Mouse (Mus musculus) forebrain, embryonic 12.5 days (tissue): ENCODE results near the gene Taf1b. TPM values are rescaled to one million over a fixed set of nuclear protein-coding genes. Genes with fewer than 3 reads are reported as not detected.
"Not testable (repeated sequence)": the region's sequence is repeated elsewhere in the genome, so short reads cannot be mapped to it uniquely, and the experiment has no call there.

Source experiments
- ATAC-seq: fragments of 200-750 bp; cut with Nextera tagmentation; 2 replicates; pipeline ENCODE4 v1.8.0; 2017; ENCODE audit warnings: moderate TSS enrichment; ENCODE audit not compliant: low FRiP score
- H3K27ac ChIP-seq: fragments of 300-500 bp; sonication (generic); 2 replicates; pipeline ENCODE4 v1.5.1; 2016; ENCODE audit warnings: mild to moderate bottlenecking
- H3K27me3 ChIP-seq: fragments of 300-500 bp; sonication (generic); 2 replicates; pipeline ENCODE4 v1.6.1; 2016; ENCODE audit warnings: mild to moderate bottlenecking
- H3K36me3 ChIP-seq: fragments of 300-500 bp; sonication (generic); replicated peaks from 2 replicates; pipeline ENCODE4 v1.6.1; 2016; ENCODE audit warnings: mild to moderate bottlenecking
- H3K4me1 ChIP-seq: fragments of 300-500 bp; sonication (generic); 2 replicates; pipeline ENCODE4 v1.6.1; 2016
- H3K4me2 ChIP-seq: fragments of 300-500 bp; sonication (generic); 2 replicates; pipeline ENCODE4 v1.6.1; 2016; ENCODE audit warnings: mild to moderate bottlenecking, moderate library complexity
- H3K4me3 ChIP-seq: fragments of 300-500 bp; sonication (generic); replicated peaks from 2 replicates; pipeline ENCODE4 v1.5.1; 2016; ENCODE audit warnings: mild to moderate bottlenecking
- H3K9ac ChIP-seq: fragments of 300-500 bp; sonication (generic); 2 replicates; pipeline ENCODE4 v1.6.1; 2016; ENCODE audit warnings: mild to moderate bottlenecking
- H3K9me3 ChIP-seq: fragments of 300-500 bp; sonication (generic); 2 replicates; pipeline ENCODE4 v1.6.1; 2016
- WGBS: fragments of 180-500 bp; shearing (Covaris S2); methylation state at CpG from one replicate; pipeline ENCODE4 v1.1.7; 2016; 5-methylcytosine and 5-hydroxymethylcytosine counted together
- polyA plus RNA-seq: library from polyadenylated mRNA; unstranded; fragments of >200 nt; fragmentation: Nextera tagmentation; extraction: Ambion mirVana; gene quantifications from 2 replicates; pipeline ENCODE4 v1.2.1, GENCODE M21; 2016

Taf1b gene
- polyA plus RNA-seq, 1 experiment from 2014 or later, result 34.5 TPM

GRCm38 (mm10) chr12:24498841-24499485 lies 804 bp downstream of the Taf1b start:
- not testable (repeated sequence) for H3K4me1 ChIP-seq, H3K9me3 ChIP-seq, H3K27ac ChIP-seq, H3K27me3 ChIP-seq, H3K36me3 ChIP-seq
- H3K4me2 ChIP-seq, result peak overlapping the region; percentile 55
- ATAC-seq, result peak; percentile 54; the same call in 1 of the 2 replicates
- peak overlapping the region; percentile 67 for H3K4me3 ChIP-seq
- 4% methylated on average over 9 of the region's 9 CpGs for WGBS
- H3K9ac ChIP-seq, result peak overlapping the region; percentile 63

GRCm38 (mm10) chr12:24517118-24517517 lies 19.0 kb downstream of the Taf1b start:
- H3K36me3 ChIP-seq, result peaks cover 65% of the 10 kb centered on the region
- H3K9me3 ChIP-seq, result no peaks in the 10 kb centered on the region
- H3K4me3 ChIP-seq, result no peak overlapping the region
- H3K4me2 ChIP-seq, result no peak overlapping the region
- ATAC-seq, result no peak
- WGBS, result 95% methylated on average over 8 of the region's 8 CpGs
- H3K4me1 ChIP-seq, result no peaks in the 10 kb centered on the region
- no peak overlapping the region for H3K27ac ChIP-seq
- H3K27me3 ChIP-seq, result no peaks in the 10 kb centered on the region
- no peak overlapping the region for H3K9ac ChIP-seq

GRCm38 (mm10) chr12:24521076-24521475 lies 22.9 kb downstream of the Taf1b start:
- Histone ChIP-seq H3K36me3 (peaks cover 38% of the 10 kb centered on the region), H3K4me3 (no peak overlapping the region), H3K27me3 (no peaks in the 10 kb centered on the region), H3K9me3 (no peaks in the 10 kb centered on the region), H3K9ac (no peak overlapping the region), H3K4me1 (no peaks in the 10 kb centered on the region), H3K4me2 (no peak overlapping the region), H3K27ac (no peak overlapping the region)
- no peak for ATAC-seq
- 79% methylated on average over 3 of the region's 3 CpGs for WGBS

GRCm38 (mm10) chr12:24525065-24525464 lies 26.9 kb downstream of the Taf1b start:
- not testable (repeated sequence) for H3K4me3 ChIP-seq, ATAC-seq, H3K36me3 ChIP-seq, H3K4me2 ChIP-seq, H3K9ac ChIP-seq, H3K27ac ChIP-seq, H3K27me3 ChIP-seq, H3K9me3 ChIP-seq, H3K4me1 ChIP-seq
- WGBS, result 93% methylated on average over 7 of the region's 7 CpGs

GRCm38 (mm10) chr12:24536390-24536789 lies 38.2 kb downstream of the Taf1b start:
- no peak for ATAC-seq
- Histone ChIP-seq H3K27me3 (no peaks in the 10 kb centered on the region), H3K4me3 (no peak overlapping the region), H3K9me3 (no peaks in the 10 kb centered on the region), H3K27ac (no peak overlapping the region), H3K9ac (no peak overlapping the region), H3K4me1 (peaks cover 19% of the 10 kb centered on the region), H3K36me3 (no peaks in the 10 kb centered on the region), H3K4me2 (no peak overlapping the region)
- 46% methylated on average over 5 of the region's 5 CpGs for WGBS

- peak overlapping the region; percentile 61; the same call in 1 of the 2 replicates for H3K27ac ChIP-seq
- H3K27me3 ChIP-seq, result no peaks in the 10 kb centered on the region
- no peak overlapping the region for H3K4me3 ChIP-seq
- no peaks in the 10 kb centered on the region for H3K36me3 ChIP-seq
- no peak for ATAC-seq
- no peak overlapping the region for H3K9ac ChIP-seq
- WGBS, result 32% methylated on average over 2 of the region's 2 CpGs
- no peak overlapping the region for H3K4me2 ChIP-seq
- H3K4me1 ChIP-seq, result peaks cover 19% of the 10 kb centered on the region
- H3K9me3 ChIP-seq, result no peaks in the 10 kb centered on the region
These were observed 39.0 kb downstream of the Taf1b start for GRCm38 (mm10) chr12:24537201-24537600.

GRCm38 (mm10) chr12:24537965-24538364 lies 39.8 kb downstream of the Taf1b start:
- Histone ChIP-seq H3K36me3 (no peaks in the 10 kb centered on the region), H3K9me3 (no peaks in the 10 kb centered on the region), H3K4me3 (no peak overlapping the region), H3K27ac (peak overlapping the region; percentile 20; the same call in 1 of the 2 replicates), H3K4me1 (peaks cover 19% of the 10 kb centered on the region), H3K9ac (no peak overlapping the region), H3K4me2 (no peak overlapping the region), H3K27me3 (no peaks in the 10 kb centered on the region)
- 55% methylated on average over 4 of the region's 4 CpGs for WGBS
- ATAC-seq, result no peak

GRCm38 (mm10) chr12:24541426-24542154 lies 43.4 kb downstream of the Taf1b start:
- no peak overlapping the region for H3K4me3 ChIP-seq
- H3K9me3 ChIP-seq, result no peaks in the 10 kb centered on the region
- no peak overlapping the region for H3K27ac ChIP-seq
- no peaks in the 10 kb centered on the region for H3K27me3 ChIP-seq
- 88% methylated on average over 16 of the region's 16 CpGs for WGBS
- H3K4me1 ChIP-seq, result peaks cover 12% of the 10 kb centered on the region
- ATAC-seq, result no peak
- no peak overlapping the region for H3K4me2 ChIP-seq
- no peak overlapping the region for H3K9ac ChIP-seq
- peaks cover 10% of the 10 kb centered on the region; the same call in 1 of the 2 replicates for H3K36me3 ChIP-seq

GRCm38 (mm10) chr12:24547686-24548085 lies 49.5 kb downstream of the Taf1b start:
- no peak overlapping the region for H3K9ac ChIP-seq
- no peak overlapping the region for H3K4me3 ChIP-seq
- H3K27me3 ChIP-seq, result no peaks in the 10 kb centered on the region
- no peak overlapping the region for H3K4me2 ChIP-seq
- no peak overlapping the region for H3K27ac ChIP-seq
- no peaks in the 10 kb centered on the region for H3K9me3 ChIP-seq
- no peak for ATAC-seq
- H3K4me1 ChIP-seq, result no peaks in the 10 kb centered on the region
- peaks cover 30% of the 10 kb centered on the region for H3K36me3 ChIP-seq
- WGBS, result 90% methylated on average over 8 of the region's 8 CpGs

GRCm38 (mm10) chr12:24548885-24549284 lies 50.7 kb downstream of the Taf1b start:
- H3K4me2 ChIP-seq, result no peak overlapping the region
- no peak overlapping the region for H3K9ac ChIP-seq
- no peaks in the 10 kb centered on the region for H3K9me3 ChIP-seq
- no peak for ATAC-seq
- H3K36me3 ChIP-seq, result peaks cover 30% of the 10 kb centered on the region
- no peak overlapping the region for H3K27ac ChIP-seq
- no peaks in the 10 kb centered on the region for H3K27me3 ChIP-seq
- no peak overlapping the region for H3K4me3 ChIP-seq
- WGBS, result 85% methylated on average over 6 of the region's 6 CpGs
- no peaks in the 10 kb centered on the region for H3K4me1 ChIP-seq

GRCm38 (mm10) chr12:24552531-24552930 lies 54.4 kb downstream of the Taf1b start:
- Histone ChIP-seq H3K9ac (no peak overlapping the region), H3K27ac (no peak overlapping the region), H3K4me3 (no peak overlapping the region), H3K9me3 (no peaks in the 10 kb centered on the region), H3K36me3 (peaks cover 18% of the 10 kb centered on the region), H3K27me3 (no peaks in the 10 kb centered on the region), H3K4me1 (no peaks in the 10 kb centered on the region), H3K4me2 (no peak overlapping the region)
- 69% methylated on average over 2 of the region's 2 CpGs for WGBS
- ATAC-seq, result no peak

GRCm38 (mm10) chr12:24555976-24556375 lies 57.8 kb downstream of the Taf1b start:
- H3K4me3 ChIP-seq, result no peak overlapping the region
- no peak overlapping the region for H3K27ac ChIP-seq
- H3K9ac ChIP-seq, result no peak overlapping the region
- H3K9me3 ChIP-seq, result no peaks in the 10 kb centered on the region
- H3K4me2 ChIP-seq, result no peak overlapping the region
- H3K27me3 ChIP-seq, result no peaks in the 10 kb centered on the region
- H3K36me3 ChIP-seq, result peaks cover 15% of the 10 kb centered on the region
- ATAC-seq, result no peak
- no peaks in the 10 kb centered on the region for H3K4me1 ChIP-seq
- WGBS, result 77% methylated on average over 8 of the region's 8 CpGs
